Mouse (Mus musculus) duodenum, adult 2 months (tissue): ENCODE measurements around the gene Gzmg. TPM values are rescaled to one million over a fixed set of nuclear protein-coding genes. Genes with fewer than 3 reads are reported as not detected.

Experiments
- polyA plus RNA-seq: library from polyadenylated mRNA; depleted of rRNA; stranded (reverse); fragments of >200 nt; gene quantifications from 2 replicates; pipeline ENCODE4 v1.2.3, GENCODE M21; 2012; ENCODE audit warnings: low replicate concordance; rRNA removed

Gene Gzmg
- not detected in 2 replicates for polyA plus RNA-seq

DNA sequence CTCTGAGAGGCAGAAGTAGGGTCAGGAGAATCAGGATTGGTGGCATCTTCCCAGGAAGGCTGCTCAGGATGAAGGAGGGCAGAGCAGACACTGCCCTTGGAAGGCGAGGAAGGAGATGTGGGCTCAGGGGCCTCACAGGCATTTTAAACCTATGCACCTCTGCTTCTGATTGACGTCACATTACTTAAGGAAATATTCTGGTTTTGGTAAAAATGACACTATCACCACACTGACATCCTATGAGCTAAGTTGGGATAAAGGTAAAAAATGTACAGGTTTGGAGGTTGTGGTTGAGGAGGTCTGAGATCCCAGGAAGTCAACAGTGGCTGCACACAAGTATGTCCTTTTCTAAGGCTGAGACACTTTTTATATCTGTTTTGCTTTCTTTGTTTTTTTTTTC is at the start of gene Gzmg:
Gene Gzmg (minus strand): TSS at position 101 of the 400 bp plus-strand sequence.

DNA sequence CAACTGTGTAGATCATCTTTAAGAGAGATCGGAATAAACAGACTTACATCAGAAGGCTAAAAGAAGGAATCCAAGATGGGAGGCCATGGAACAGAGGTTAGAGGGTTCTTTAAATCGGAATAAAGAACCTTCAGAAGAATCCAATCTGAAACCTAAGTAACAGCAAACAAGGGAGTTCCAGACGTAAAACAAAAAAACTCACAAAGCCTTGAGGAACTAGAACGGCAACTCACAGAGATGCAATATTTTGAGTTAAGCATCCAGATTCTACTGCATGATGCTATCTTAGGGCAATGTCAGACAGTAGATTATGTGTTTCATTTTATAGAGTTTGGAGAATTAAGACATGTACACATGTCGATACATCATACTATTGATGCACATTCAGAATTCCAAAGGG is 15.1 kb upstream of the Gzmg start, which contains the start of gene Gzmn:
Gene Gzmn (minus strand): TSS at position 101 of the 400 bp plus-strand sequence.

DNA sequence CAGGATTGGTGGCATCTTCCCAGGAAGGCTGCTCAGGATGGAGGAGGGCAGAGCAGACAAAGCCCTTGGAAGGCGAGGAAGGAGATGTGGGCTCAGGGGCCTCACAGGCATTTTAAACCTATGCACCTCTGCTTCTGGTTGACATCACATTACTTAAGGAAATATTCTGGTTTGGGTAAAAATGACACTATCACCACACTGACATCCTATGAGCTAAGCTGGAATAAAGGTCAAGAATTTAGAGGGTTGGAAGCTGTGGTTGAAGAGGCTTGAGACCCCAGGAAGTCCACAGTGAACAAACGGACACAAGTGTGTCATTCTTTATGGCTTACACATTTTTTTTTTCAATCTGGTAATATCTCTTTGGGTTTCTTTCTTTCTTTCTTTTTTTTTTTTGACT is 26.9 kb downstream of the Gzmg start, which contains the start of gene Gzmd:
Gene Gzmd (minus strand): TSS at position 101 of the 400 bp plus-strand sequence.

DNA sequence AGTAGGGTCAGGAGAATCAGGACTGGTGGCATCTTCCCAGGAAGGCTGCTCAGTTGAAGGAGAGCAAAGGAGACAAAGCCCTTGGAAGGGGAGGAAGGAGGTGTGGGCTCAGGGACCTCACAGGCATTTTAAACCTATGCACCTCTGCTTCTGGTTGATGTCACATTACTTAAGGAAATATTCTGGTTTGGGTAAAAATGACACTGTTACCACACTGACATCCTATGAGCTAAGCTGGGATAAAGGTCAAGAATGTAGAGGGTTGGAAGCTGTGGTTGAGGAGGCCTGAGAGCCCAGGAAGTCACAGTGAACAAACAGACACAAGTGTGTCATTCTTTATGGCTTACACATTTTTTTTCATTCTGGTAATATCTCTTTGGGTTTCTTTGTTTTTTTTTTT is 38.9 kb downstream of the Gzmg start, which contains the start of gene Gzme:
Gene Gzme (minus strand): TSS at position 101 of the 400 bp plus-strand sequence.

Other genes with a start within 250 kb of the Gzmg start
- gene Cma1, start 214.9 kb downstream of the Gzmg start, polyA plus RNA-seq: not detected in 2 replicates
- 0.12 TPM in 1 of 2 replicates, not detected in the other for gene Cma2, start 208.6 kb downstream of the Gzmg start, polyA plus RNA-seq
- gene Mcpt1, start 141.6 kb downstream of the Gzmg start, polyA plus RNA-seq: 5.8 and 12.7 TPM in 2 replicates
- gene Mcpt9, start 129.1 kb downstream of the Gzmg start, polyA plus RNA-seq: 0.05 TPM in 1 of 2 replicates, not detected in the other
- 0.43 and 1.5 TPM in 2 replicates for gene Mcpt2, start 117.5 kb downstream of the Gzmg start, polyA plus RNA-seq
- gene Mcpt4, start 97.3 kb downstream of the Gzmg start, polyA plus RNA-seq: 0.15 and 0.81 TPM in 2 replicates
- not detected in 2 replicates for gene Mcpt8, start 74.3 kb downstream of the Gzmg start, polyA plus RNA-seq
- gene Ctsg, start 57.0 kb downstream of the Gzmg start, polyA plus RNA-seq: not detected in 2 replicates
- not detected in 2 replicates for gene Gzme, start 39.0 kb downstream of the Gzmg start, polyA plus RNA-seq
- gene Gzmd, start 27.0 kb downstream of the Gzmg start, polyA plus RNA-seq: not detected in 2 replicates
- not detected in 2 replicates for gene Gzmn, start 15.0 kb upstream of the Gzmg start, polyA plus RNA-seq
- gene Gzmf, start 51.8 kb upstream of the Gzmg start, polyA plus RNA-seq: not detected in 2 replicates
- not detected in 2 replicates for gene Gzmc, start 75.1 kb upstream of the Gzmg start, polyA plus RNA-seq
- 3.8 and 9.8 TPM in 2 replicates for gene Gzmb, start 102.7 kb upstream of the Gzmg start, polyA plus RNA-seq
- 0.75 TPM in 1 of 2 replicates, not detected in the other for gene Atp12a, start 205.5 kb upstream of the Gzmg start, polyA plus RNA-seq
- not detected in 2 replicates for gene Rnf17, start 243.0 kb upstream of the Gzmg start, polyA plus RNA-seq